Mouse (Mus musculus) CH12.LX (cell line): ENCODE measurements around the gene 1810043G02Rik. TPM values are rescaled to one million over a fixed set of nuclear protein-coding genes. Genes with fewer than 3 reads are reported as not detected.

ENCODE experiments used
- DNase-seq: peaks from one replicate; pipeline ENCODE4 v3.0.0-alpha.2; 2013; ENCODE audit errors: extremely low read depth
- H3K27ac ChIP-seq: 2 replicates; pipeline ENCODE4 v1.5.1; 2012; ENCODE audit warnings: low read depth, mild to moderate bottlenecking, control low read depth, moderate library complexity; ENCODE audit not compliant: insufficient read depth
- H3K27me3 ChIP-seq: replicated peaks from 2 replicates; pipeline ENCODE3; 2012; ENCODE audit warnings: inconsistent platforms
- H3K36me3 ChIP-seq, 2 experiments: replicated peaks in 1 of 2; 2 replicates each; pipeline versions ENCODE3 to v1.6.1; 2012; ENCODE audit warnings: inconsistent platforms in 1 of 2, low read length in 1 of 2, mild to moderate bottlenecking in 1 of 2, mixed read lengths in 1 of 2, moderate library complexity in 1 of 2; ENCODE audit not compliant: control insufficient read depth in 1 of 2, insufficient read depth in 1 of 2
- H3K4me1 ChIP-seq, 2 experiments: 2 replicates each; pipeline ENCODE4 v1.6.1; 2012; ENCODE audit warnings: inconsistent platforms in 1 of 2, moderate library complexity in 1 of 2; ENCODE audit not compliant: insufficient read depth in 2 of 2, control insufficient read depth in 1 of 2
- H3K4me2 ChIP-seq: 2 replicates; pipeline ENCODE4 v1.6.1; 2012; ENCODE audit warnings: low read depth, mild to moderate bottlenecking, control low read depth; ENCODE audit not compliant: poor library complexity, insufficient read depth, severe bottlenecking
- H3K4me3 ChIP-seq, 3 experiments: fragments of 150-350 bp in 1 of 3; sonication (generic) in 1 of 3; replicated peaks in 1 of 3; 2 replicates each; pipeline versions ENCODE3 to v1.5.1; 2011 to 2012; ENCODE audit warnings: low read depth in 2 of 3, low read length in 2 of 3, mild to moderate bottlenecking in 2 of 3, moderate library complexity in 2 of 3, control low read depth in 1 of 3, improper control_type of control experiment in 1 of 3, inconsistent platforms in 1 of 3, mixed read lengths in 1 of 3; ENCODE audit not compliant: poor library complexity in 1 of 3
- H3K79me2 ChIP-seq: replicated peaks from 2 replicates; pipeline ENCODE4 v1.6.1; 2012; ENCODE audit warnings: mild to moderate bottlenecking, moderate library complexity; ENCODE audit not compliant: control insufficient read depth, poor library complexity, insufficient read depth, severe bottlenecking; ENCODE audit errors: extremely low read depth
- H3K9ac ChIP-seq: 2 replicates; pipeline ENCODE4 v1.6.1; 2012; ENCODE audit warnings: low read depth, mild to moderate bottlenecking, control low read depth, moderate library complexity; ENCODE audit not compliant: insufficient read depth
- H3K9me3 ChIP-seq: replicated peaks from 2 replicates; pipeline ENCODE3; 2012; ENCODE audit warnings: low read length, inconsistent platforms, mixed read lengths
- CHD1 ChIP-seq: IDR thresholded peaks from 2 replicates; pipeline ENCODE4 v1.6.1; 2012; ENCODE audit warnings: low read depth, low read length, improper control_type of control experiment, inconsistent platforms
- CTCF ChIP-seq, 2 experiments: IDR thresholded peaks in 1 of 2; conservative IDR thresholded peaks in 1 of 2; 2 replicates each; pipeline ENCODE4 v1.5.1; 2011 to 2012; ENCODE audit warnings: low read depth in 2 of 2, low read length in 2 of 2, improper control_type of control experiment in 1 of 2, inconsistent platforms in 1 of 2, mild to moderate bottlenecking in 1 of 2, moderate library complexity in 1 of 2
- E2F4 ChIP-seq: IDR thresholded peaks from 2 replicates; pipeline ENCODE4 v1.6.1; 2011; ENCODE audit warnings: low read depth, low read length, improper control_type of control experiment; ENCODE audit not compliant: insufficient replicate concordance
- ELF1 ChIP-seq: IDR thresholded peaks from 2 replicates; pipeline ENCODE4 v1.6.1; 2014; ENCODE audit warnings: low read depth, mild to moderate bottlenecking, inconsistent platforms, low read length, improper control_type of control experiment
- EP300 ChIP-seq: IDR thresholded peaks from 2 replicates; pipeline ENCODE4 v1.6.1; 2011; ENCODE audit warnings: low read length, improper control_type of control experiment
- HCFC1 ChIP-seq: IDR thresholded peaks from 2 replicates; pipeline ENCODE4 v1.6.1; 2012; ENCODE audit warnings: low read depth, mild to moderate bottlenecking, inconsistent platforms, low read length, improper control_type of control experiment
- IRF4 ChIP-seq: IDR thresholded peaks from 2 replicates; pipeline ENCODE4 v1.6.1; 2014; ENCODE audit warnings: low read depth, mild to moderate bottlenecking, inconsistent platforms, low read length, improper control_type of control experiment
- JUN ChIP-seq: IDR thresholded peaks from 2 replicates; pipeline ENCODE4 v1.6.1; 2011; ENCODE audit warnings: low read depth, mild to moderate bottlenecking, low read length, improper control_type of control experiment, moderate library complexity; ENCODE audit not compliant: insufficient read depth
- KAT2A ChIP-seq: IDR thresholded peaks from 2 replicates; pipeline ENCODE4 v1.6.1; 2012; ENCODE audit warnings: low read length, improper control_type of control experiment, inconsistent platforms; ENCODE audit not compliant: insufficient replicate concordance
- MAX ChIP-seq: IDR thresholded peaks from 2 replicates; pipeline ENCODE4 v1.6.1; 2011; ENCODE audit warnings: low read length, improper control_type of control experiment
- MAZ ChIP-seq: IDR thresholded peaks from 2 replicates; pipeline ENCODE4 v1.6.1; 2012; ENCODE audit warnings: low read depth, mild to moderate bottlenecking, inconsistent platforms, low read length, improper control_type of control experiment, moderate library complexity
- POLR2AphosphoS2 ChIP-seq: IDR thresholded peaks from 2 replicates; pipeline ENCODE4 v1.6.1; 2011; ENCODE audit warnings: low read depth, low read length, improper control_type of control experiment
- RAD21 ChIP-seq: IDR thresholded peaks from 2 replicates; pipeline ENCODE4 v1.6.1; 2011; ENCODE audit warnings: low read depth, mild to moderate bottlenecking, low read length, improper control_type of control experiment, moderate library complexity
- RCOR1 ChIP-seq: conservative IDR thresholded peaks from 2 replicates; pipeline ENCODE4 v1.6.1; 2012; ENCODE audit warnings: low read depth, mild to moderate bottlenecking, inconsistent platforms, low read length, improper control_type of control experiment
- TBP ChIP-seq: conservative IDR thresholded peaks from 2 replicates; pipeline ENCODE4 v1.6.1; 2011; ENCODE audit warnings: low read depth, low read length, improper control_type of control experiment
- TCF12 ChIP-seq: IDR thresholded peaks from 2 replicates; pipeline ENCODE4 v1.6.1; 2014; ENCODE audit warnings: low read depth, mild to moderate bottlenecking, inconsistent platforms, low read length, improper control_type of control experiment
- UBTF ChIP-seq: IDR thresholded peaks from 2 replicates; pipeline ENCODE4 v1.6.1; 2012; ENCODE audit warnings: low read depth, mild to moderate bottlenecking, inconsistent platforms, low read length, improper control_type of control experiment, moderate library complexity
- USF2 ChIP-seq: conservative IDR thresholded peaks from 2 replicates; pipeline ENCODE4 v1.6.1; 2011; ENCODE audit warnings: low read depth, low read length, improper control_type of control experiment
- dilution Hi-C: fragments of 300-500 bp; cut with MboI; formaldehyde crosslinking; loops from 2 replicates; pipeline ENCODE4 v1.14.3; 2020; ENCODE audit warnings: low sequenced_read_pairs; ENCODE audit not compliant: extremely low pct_unique_long_range_greater_than_20kb, extremely low pct_ligation_motif_present
- in situ Hi-C: fragments of 300-500 bp; cut with MboI; formaldehyde crosslinking; loops from 3 replicates; pipeline ENCODE4 v1.14.3; 2019; ENCODE audit warnings: low sequenced_read_pairs, low pct_ligation_motif_present, low pct_unique_long_range_greater_than_20kb, mixed read lengths
- polyA plus RNA-seq: library from polyadenylated mRNA; unstranded; fragments of >175 nt; gene quantifications from 2 replicates; pipeline ENCODE4 v1.2.1, GENCODE M21; 2012; ENCODE audit warnings: low read depth; ENCODE audit not compliant: insufficient read length
- total RNA-seq, 2 experiments: library from RNA; depleted of rRNA; stranded (reverse); fragments of 300-350 nt in 1 of 2; fragments of >200 nt in 1 of 2; gene quantifications; 2 replicates each; pipeline ENCODE4 v1.2.3; 2012 to 2014

Gene 1810043G02Rik
- total and polyA plus RNA-seq, 3 experiments = 3.3 to 6.2 (median 4.1) TPM

DNA sequence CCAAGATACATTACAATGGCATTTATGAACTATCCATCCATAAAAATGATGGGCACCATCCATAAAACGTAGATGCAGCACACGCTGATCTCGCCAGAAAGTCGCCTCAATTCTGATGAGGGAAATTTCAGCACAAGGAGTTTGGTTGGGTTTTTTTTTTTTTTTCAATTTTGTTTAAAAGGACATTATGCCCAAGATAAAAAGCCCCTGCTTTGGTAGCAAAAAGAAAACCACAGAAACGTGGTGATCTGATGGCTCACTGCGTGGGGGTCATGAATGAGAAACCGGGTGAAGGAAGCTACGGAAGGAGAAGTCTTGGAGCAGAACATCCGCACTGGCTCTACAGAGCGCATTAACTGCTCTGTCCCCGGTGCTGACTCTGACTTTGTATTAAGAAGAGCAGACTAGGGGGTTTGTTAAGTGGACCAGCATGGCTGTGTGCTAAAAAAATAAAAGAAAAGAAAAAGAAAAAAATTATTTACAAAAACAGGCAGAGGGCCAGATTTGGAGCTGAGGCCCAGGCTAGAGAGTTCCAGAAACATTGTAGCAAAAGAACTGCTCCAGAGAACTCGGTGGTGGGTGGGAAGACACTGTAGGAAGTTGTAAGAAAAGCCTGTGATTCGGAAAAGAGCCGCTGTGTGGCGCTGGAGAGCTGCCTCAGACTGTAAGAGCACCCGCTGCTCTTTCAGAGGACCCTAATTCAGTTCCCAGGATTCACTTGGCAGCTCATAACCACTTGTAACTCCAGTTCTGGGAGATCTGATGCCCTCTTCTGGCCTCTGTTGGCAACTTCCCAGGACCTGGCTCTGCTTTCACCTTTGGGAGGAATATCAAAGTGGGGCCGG, 6.4 kb upstream of the 1810043G02Rik start:
- dilution Hi-C loops (no loop called here), in situ Hi-C loops (no loop called here)
- Histone ChIP-seq H3K27me3 (peaks cover 64% of the 10 kb centered on the region), H3K9me3 (peaks cover 7% of the 10 kb centered on the region), H3K4me1 (peaks cover 9 to 12% of the 10 kb centered on the region in 2 experiments), H3K79me2 (no peaks in the 10 kb centered on the region), H3K36me3 (no peaks in the 10 kb centered on the region), H3K4me2 (no peak overlapping the region), H3K4me3 (no peak overlapping the region), H3K9ac (no peak overlapping the region), H3K27ac (no peak overlapping the region)
- peak; percentile 48 for DNase-seq
- peak in 1 of 2 experiments; percentile 60; a peak in 2 of 4 replicates for TF ChIP-seq CTCF (conservative IDR thresholded peaks at IDR 0.05 in 1 of 2, IDR thresholded peaks at IDR 0.05 in 1 of 2; ENCODE audit: low read depth in 2 of 2, low read length in 2 of 2)
- no peak for TF ChIP-seq E2F4
- no peak for TF ChIP-seq MAZ
- TF ChIP-seq RAD21 = peak; percentile 31
- no peak for TF ChIP-seq RCOR1
- no peak for TF ChIP-seq MAX
- TF ChIP-seq ELF1 = no peak
- TF ChIP-seq POLR2AphosphoS2 = no peak

DNA sequence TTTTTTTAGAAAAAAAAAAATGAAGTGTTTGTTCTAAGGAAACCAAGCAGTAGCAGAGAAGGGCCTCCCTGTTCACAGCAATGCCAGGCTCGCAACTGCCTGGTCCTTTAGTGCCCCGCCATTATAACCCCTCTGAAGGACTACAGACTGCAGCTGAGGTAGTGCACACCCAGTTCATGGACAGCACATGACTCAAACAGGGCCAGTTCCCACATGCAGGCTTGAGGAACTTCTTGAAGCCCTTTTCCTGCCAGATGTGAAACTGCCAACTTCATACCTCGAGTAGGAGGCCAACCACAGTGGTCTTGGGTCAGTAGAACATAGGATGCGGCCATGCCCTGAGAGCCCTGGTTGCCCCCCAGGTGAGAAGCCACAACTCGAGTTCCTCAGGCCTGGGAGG, 4.0 kb upstream of the 1810043G02Rik start:
- H3K4me1 ChIP-seq = peaks cover 16 to 22% of the 10 kb centered on the region in 2 experiments
- H3K79me2 ChIP-seq = no peaks in the 10 kb centered on the region
- dilution Hi-C loops = no loop called here
- H3K9me3 ChIP-seq = peaks cover 7% of the 10 kb centered on the region
- no peak overlapping the region for H3K9ac ChIP-seq
- H3K27ac ChIP-seq = no peak overlapping the region
- in situ Hi-C loops = no loop called here
- DNase-seq = no peak
- TF ChIP-seq TBP = no peak
- no peak for TF ChIP-seq HCFC1
- no peak for TF ChIP-seq RAD21
- TF ChIP-seq UBTF = no peak
- TF ChIP-seq CHD1 = no peak
- no peak for TF ChIP-seq ELF1
- TF ChIP-seq TCF12 = no peak
- TF ChIP-seq USF2 = no peak
- no peak for TF ChIP-seq CTCF (conservative IDR thresholded peaks at IDR 0.05 in 1 of 2, IDR thresholded peaks at IDR 0.05 in 1 of 2; ENCODE audit: low read depth in 2 of 2, low read length in 2 of 2)
- TF ChIP-seq MAZ = no peak
- no peak for TF ChIP-seq IRF4
- TF ChIP-seq KAT2A = no peak
- no peak for TF ChIP-seq EP300
- TF ChIP-seq JUN = no peak
- peaks cover 51% of the 10 kb centered on the region for H3K27me3 ChIP-seq
- H3K4me2 ChIP-seq = no peak overlapping the region
- H3K4me3 ChIP-seq = no peak overlapping the region
- no peaks in the 10 kb centered on the region for H3K36me3 ChIP-seq
